Mouse (Mus musculus) embryonic facial prominence, embryonic 11.5 days (tissue): ENCODE measurements at regions not wholly inside any gene's neighbourhood (a gene's known extent, or its start where the extent isn't known, plus 50 kb on each side); places are given as distances from the start of the nearest gene placed in this dataset.
"Not testable (repeated sequence)": the region's sequence is repeated elsewhere in the genome, so short reads cannot be mapped to it uniquely, and the experiment has no call there.

Experiments
- ATAC-seq: fragments of 200-750 bp; cut with Nextera tagmentation; replicated peaks from 2 replicates; pipeline ENCODE4 v1.8.0; 2017; ENCODE audit warnings: low read depth; ENCODE audit not compliant: insufficient number of reproducible peaks, low FRiP score, low TSS enrichment
- DNase-seq: peaks from one replicate; pipeline ENCODE4 v3.0.0-alpha.2; 2015; ENCODE audit warnings: low spot score
- H3K27ac ChIP-seq: fragments of 300-500 bp; sonication (generic); replicated peaks from 2 replicates; pipeline ENCODE4 v1.5.1; 2014; ENCODE audit warnings: mild to moderate bottlenecking, low read depth, low read length, control low read depth
- H3K27me3 ChIP-seq: fragments of 300-500 bp; sonication (generic); 2 replicates; pipeline ENCODE4 v1.6.1; 2014; ENCODE audit warnings: mild to moderate bottlenecking, low read length, moderate library complexity, mixed read lengths; ENCODE audit not compliant: control insufficient read depth, insufficient read depth
- H3K36me3 ChIP-seq: fragments of 300-500 bp; sonication (generic); replicated peaks from 2 replicates; pipeline ENCODE4 v1.6.1; 2014; ENCODE audit warnings: low read depth, mild to moderate bottlenecking, low read length, moderate library complexity, mixed read lengths; ENCODE audit not compliant: control insufficient read depth, insufficient read depth
- H3K4me1 ChIP-seq: fragments of 300-500 bp; sonication (generic); 2 replicates; pipeline ENCODE4 v1.6.1; 2014; ENCODE audit warnings: low read length, mixed read lengths; ENCODE audit not compliant: control insufficient read depth, insufficient read depth
- H3K4me2 ChIP-seq: fragments of 300-500 bp; sonication (generic); 2 replicates; pipeline ENCODE4 v1.6.1; 2014; ENCODE audit warnings: low read depth, mild to moderate bottlenecking, control low read depth, low read length, moderate library complexity
- H3K4me3 ChIP-seq: fragments of 300-500 bp; sonication (generic); 2 replicates; pipeline ENCODE4 v1.5.1; 2014; ENCODE audit warnings: low read depth, low read length, control low read depth
- H3K9ac ChIP-seq: fragments of 300-500 bp; sonication (generic); replicated peaks from 2 replicates; pipeline ENCODE4 v1.6.1; 2014; ENCODE audit warnings: mild to moderate bottlenecking, control low read depth, low read length
- H3K9me3 ChIP-seq: fragments of 300-500 bp; sonication (generic); replicated peaks from 2 replicates; pipeline ENCODE4 v1.6.1; 2016; ENCODE audit warnings: mild to moderate bottlenecking, low read length, inconsistent platforms, mixed read lengths; ENCODE audit not compliant: control insufficient read depth
- WGBS: fragments of 180-500 bp; shearing (Covaris S2); extraction: QIAGEN DNeasy Blood & Tissue Kit; methylation state at CpG from one replicate; pipeline ENCODE4 v1.1.7; 2014; 5-methylcytosine and 5-hydroxymethylcytosine counted together

DNA sequence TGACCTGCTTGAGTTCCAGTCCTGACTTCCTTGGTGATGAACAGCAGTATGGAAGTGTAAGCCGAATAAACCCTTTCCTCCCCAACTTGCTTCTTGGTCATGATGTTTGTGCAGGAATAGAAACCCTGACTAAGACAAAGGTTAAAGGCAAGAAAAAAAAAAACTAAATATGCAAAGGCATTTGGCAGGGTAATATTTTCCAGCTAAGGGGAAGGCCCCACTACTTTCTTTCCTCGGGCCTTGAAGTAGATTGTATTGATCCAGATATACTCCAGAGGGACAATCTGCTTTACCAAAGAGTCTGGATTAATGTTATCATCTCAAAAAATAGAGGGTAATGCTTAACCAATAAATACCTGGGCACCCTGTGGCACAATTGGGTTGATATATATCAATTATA, 155.4 kb upstream of the Kit start:
- H3K4me1 ChIP-seq, ATAC-seq, H3K9me3 ChIP-seq, H3K9ac ChIP-seq, DNase-seq, H3K27ac ChIP-seq, H3K27me3 ChIP-seq, H3K4me2 ChIP-seq, H3K36me3 ChIP-seq, H3K4me3 ChIP-seq: not testable (repeated sequence)
- 89% methylated on average over 1 of the region's 2 CpGs for WGBS

DNA sequence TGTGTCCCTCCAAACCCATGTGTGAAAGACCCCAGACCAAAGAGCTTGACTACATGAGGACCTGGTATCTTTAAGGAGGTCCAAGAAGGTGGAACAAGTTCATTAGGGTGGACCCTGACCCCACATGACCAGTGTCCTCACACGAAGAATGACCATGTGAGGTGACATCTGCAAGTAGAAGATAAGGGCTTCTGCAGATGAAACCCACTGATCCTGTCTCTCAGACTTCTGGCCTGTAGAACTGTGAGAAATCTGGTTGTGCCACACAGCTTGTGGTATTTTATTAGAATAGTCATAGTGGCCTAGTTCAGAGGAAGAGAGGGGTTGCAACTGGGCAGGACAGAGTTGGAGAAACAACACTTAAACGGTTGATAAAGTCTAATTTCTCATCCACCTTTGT, 141.8 kb upstream of the Kit start:
- 85% methylated on average over 2 of the region's 2 CpGs for WGBS

DNA sequence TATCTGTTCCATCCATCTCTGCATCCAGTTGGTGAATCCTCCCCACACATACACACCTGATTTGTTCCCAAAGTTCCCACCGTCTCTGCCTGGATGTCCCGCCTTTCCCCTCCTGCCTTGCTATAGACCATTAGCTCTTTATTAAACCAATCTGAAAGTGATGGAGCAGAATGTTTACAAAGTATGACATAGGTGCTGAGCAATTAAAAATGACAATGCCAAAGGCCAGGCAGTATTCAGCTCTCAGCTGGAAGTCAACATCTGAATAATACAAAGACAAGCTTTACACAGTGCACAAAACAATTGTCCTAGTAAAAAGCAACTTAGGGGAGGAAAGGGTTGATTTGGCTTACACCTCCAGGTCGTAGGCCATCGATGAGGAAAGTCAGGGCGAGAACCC, 136.8 kb upstream of the Kit start:
- H3K4me1 ChIP-seq: no peaks in the 10 kb centered on the region
- no peaks in the 10 kb centered on the region for H3K36me3 ChIP-seq

More for the DNA sequence above, 141.8 kb upstream of the Kit start:
- H3K4me1 ChIP-seq: no peaks in the 10 kb centered on the region
- no peak overlapping the region for H3K27ac ChIP-seq
- ATAC-seq (no peak), DNase-seq (no peak)
- no peaks in the 10 kb centered on the region for H3K27me3 ChIP-seq
- no peak overlapping the region for H3K4me2 ChIP-seq
- no peak overlapping the region for H3K9ac ChIP-seq
- H3K36me3 ChIP-seq: no peaks in the 10 kb centered on the region
- H3K9me3 ChIP-seq: no peaks in the 10 kb centered on the region
- H3K4me3 ChIP-seq: no peak overlapping the region

DNA sequence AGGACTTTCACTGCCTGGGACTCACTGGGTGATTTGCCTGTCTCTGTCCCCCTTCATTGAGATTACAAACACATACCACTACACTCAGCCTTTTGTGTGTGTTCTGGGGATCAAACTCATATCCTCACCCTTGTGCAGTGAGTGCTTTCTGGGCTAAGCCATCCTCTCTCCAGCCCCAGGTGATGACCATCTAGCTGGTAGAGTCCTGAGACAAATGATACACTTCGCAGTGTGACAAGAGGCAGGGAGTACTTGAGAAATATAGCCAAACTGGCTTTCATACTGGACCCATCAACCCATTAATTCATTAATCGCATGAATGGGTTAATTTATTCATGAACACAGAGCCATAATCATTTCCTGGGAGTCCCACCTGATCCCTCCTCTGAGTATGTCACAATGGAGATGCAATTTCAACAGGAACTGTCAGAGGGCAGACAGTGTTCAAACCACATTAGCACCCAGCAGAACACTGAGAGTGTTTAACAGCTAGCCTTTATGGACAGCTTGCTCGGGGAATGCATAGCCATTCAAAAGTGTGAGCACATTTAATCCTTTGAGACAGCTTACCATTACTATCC, 130.6 kb upstream of the Kit start:
- H3K36me3 ChIP-seq: no peaks in the 10 kb centered on the region
- H3K4me3 ChIP-seq: no peak overlapping the region
- DNase-seq: no peak
- H3K27me3 ChIP-seq: no peaks in the 10 kb centered on the region
- no peak overlapping the region for H3K4me2 ChIP-seq
- ATAC-seq: no peak
- H3K9ac ChIP-seq: no peak overlapping the region
- no peaks in the 10 kb centered on the region for H3K9me3 ChIP-seq
- H3K27ac ChIP-seq: no peak overlapping the region
- 84% methylated on average over 3 of the region's 3 CpGs for WGBS
- H3K4me1 ChIP-seq: no peaks in the 10 kb centered on the region

More for the DNA sequence above, 136.8 kb upstream of the Kit start:
- Histone ChIP-seq H3K9me3 (no peaks in the 10 kb centered on the region), H3K4me3 (no peak overlapping the region), H3K27ac (no peak overlapping the region), H3K27me3 (no peaks in the 10 kb centered on the region), H3K9ac (no peak overlapping the region), H3K4me2 (no peak overlapping the region)
- no peak for DNase-seq
- WGBS: 82% methylated on average over 5 of the region's 5 CpGs
- no peak for ATAC-seq

DNA sequence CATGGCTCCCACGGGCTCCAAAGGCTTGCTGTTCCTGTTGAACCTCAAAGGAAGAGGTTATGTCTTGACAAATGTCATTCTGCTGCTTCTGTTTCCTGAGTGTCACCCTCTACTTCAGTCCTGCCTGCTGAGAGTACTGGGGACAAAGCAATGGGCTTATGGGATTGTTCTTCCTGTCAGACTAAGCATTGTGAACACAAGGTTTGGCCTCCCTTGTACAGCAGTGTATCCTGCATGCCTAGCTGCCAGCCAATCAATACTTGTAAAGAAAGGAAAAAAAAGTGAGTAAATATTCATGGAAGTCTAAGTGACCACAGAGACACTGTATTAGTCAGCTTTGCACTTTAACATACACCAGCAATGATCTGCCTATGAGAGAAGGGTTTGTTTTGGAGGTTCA, 128.3 kb upstream of the Kit start:
- 77% methylated on average over 1 of the region's 1 CpGs for WGBS
- no peak overlapping the region for H3K27ac ChIP-seq
- DNase-seq (no peak), ATAC-seq (no peak)
- H3K4me3 ChIP-seq: no peak overlapping the region
- H3K27me3 ChIP-seq: no peaks in the 10 kb centered on the region
- H3K4me1 ChIP-seq: no peaks in the 10 kb centered on the region
- H3K36me3 ChIP-seq: no peaks in the 10 kb centered on the region
- no peaks in the 10 kb centered on the region for H3K9me3 ChIP-seq
- H3K9ac ChIP-seq: no peak overlapping the region
- no peak overlapping the region for H3K4me2 ChIP-seq

DNA sequence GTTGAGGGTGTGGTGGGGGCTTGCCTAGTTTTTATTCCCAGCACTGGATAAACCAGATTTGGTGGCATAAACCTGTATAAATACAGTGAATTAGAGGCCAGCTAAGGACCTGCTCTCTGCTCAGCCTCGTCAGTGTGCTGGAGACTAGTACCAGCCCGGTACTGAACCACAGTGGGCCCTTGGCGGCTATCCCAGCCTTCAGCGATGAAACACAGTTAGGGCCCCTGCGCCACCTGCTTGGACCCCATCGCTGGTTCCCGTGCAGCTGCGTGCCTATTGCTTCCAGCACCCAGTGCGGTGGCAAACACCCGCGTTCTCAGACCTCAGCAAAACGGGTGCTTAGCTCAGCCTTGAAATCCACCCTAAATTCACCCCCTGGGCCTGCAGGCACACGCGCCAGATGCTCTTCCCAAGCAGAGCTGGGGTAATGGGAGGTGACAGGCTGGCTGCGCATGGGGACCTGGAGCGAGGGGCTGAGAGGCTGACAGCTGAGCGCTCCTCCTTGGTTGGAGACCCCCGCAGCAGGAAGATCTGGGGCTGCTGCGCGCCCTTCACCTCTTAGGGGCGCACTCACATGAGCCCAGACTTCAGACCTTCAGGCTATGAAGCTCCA, 124.7 kb upstream of the Kit start:
- 44% methylated on average over 21 of the region's 21 CpGs for WGBS
- Histone ChIP-seq H3K27me3 (no peaks in the 10 kb centered on the region), H3K4me1 (no peaks in the 10 kb centered on the region), H3K4me2 (no peak overlapping the region), H3K9me3 (no peaks in the 10 kb centered on the region), H3K4me3 (no peak overlapping the region), H3K36me3 (no peaks in the 10 kb centered on the region), H3K9ac (no peak overlapping the region), H3K27ac (no peak overlapping the region)
- no peak for DNase-seq
- ATAC-seq: 0 out of 2 replicates have a peak, but pooled peaks have one; percentile 23

DNA sequence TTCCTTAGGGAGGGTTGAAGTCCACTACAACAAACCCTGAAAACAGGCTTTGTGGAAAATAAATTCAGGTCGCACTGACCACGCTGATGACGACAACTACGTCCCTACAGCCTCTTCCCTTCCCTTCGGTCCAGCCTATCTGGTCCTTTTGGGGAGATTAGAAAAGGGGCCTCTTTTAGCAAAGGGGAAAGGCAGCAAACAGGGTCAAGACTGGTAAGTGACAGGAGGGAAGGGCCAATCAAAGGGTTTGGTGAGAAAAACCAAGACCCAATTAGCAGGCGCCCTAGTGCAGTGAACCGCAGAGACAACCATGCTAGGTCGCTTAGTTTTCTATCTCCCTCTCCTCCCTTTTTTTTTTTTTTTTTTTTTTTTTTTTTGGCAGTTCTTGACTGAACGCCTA, 124.2 kb upstream of the Kit start:
- no peaks in the 10 kb centered on the region for H3K4me1 ChIP-seq
- H3K27me3 ChIP-seq: no peaks in the 10 kb centered on the region
- no peaks in the 10 kb centered on the region for H3K9me3 ChIP-seq
- DNase-seq (no peak), ATAC-seq (0 out of 2 replicates have a peak, but pooled peaks have one; percentile 9)
- no peak overlapping the region for H3K9ac ChIP-seq
- no peak overlapping the region; the same call in 1 of the 2 replicates for H3K4me2 ChIP-seq
- no peak overlapping the region for H3K27ac ChIP-seq
- no peak overlapping the region for H3K4me3 ChIP-seq
- no peaks in the 10 kb centered on the region for H3K36me3 ChIP-seq
- WGBS: 57% methylated on average over 9 of the region's 9 CpGs

DNA sequence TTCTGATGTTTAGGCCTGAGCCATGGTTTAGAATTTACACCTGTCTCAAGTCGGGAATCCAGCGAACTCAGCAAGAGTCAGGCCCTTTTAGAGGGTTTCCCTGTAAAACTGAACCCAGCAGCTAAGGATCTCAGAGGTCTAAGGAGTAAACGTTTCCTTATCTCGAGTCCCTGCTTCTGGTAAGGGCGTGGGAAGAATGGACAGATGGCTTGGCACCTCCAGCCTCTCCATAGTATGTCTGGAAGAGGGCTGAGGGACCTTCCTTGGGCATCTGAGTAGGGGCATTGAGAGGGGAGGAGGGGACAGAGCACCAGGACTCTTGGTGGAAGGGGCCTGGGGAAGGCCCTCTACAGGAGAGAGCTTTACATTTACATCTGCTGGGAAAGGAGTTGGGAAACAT, 123.6 kb upstream of the Kit start:
- H3K4me1 ChIP-seq: no peaks in the 10 kb centered on the region
- no peaks in the 10 kb centered on the region for H3K36me3 ChIP-seq
- no peaks in the 10 kb centered on the region for H3K9me3 ChIP-seq
- 63% methylated on average over 5 of the region's 5 CpGs for WGBS
- no peak overlapping the region for H3K27ac ChIP-seq
- H3K4me2 ChIP-seq: no peak overlapping the region
- no peaks in the 10 kb centered on the region for H3K27me3 ChIP-seq
- ATAC-seq (no peak), DNase-seq (no peak)
- H3K4me3 ChIP-seq: no peak overlapping the region
- H3K9ac ChIP-seq: no peak overlapping the region
